8 mouse cellular contexts compared by ENCODE assay signal in genomic region chr5:136790570-136791196, GRCm38 (mm10).
A peak's percentile ranks its signal among the peaks of the same experiment; 100 is the strongest.
DNase-seq lines count a peak whose midpoint lies in the region; ATAC-seq and TF ChIP-seq lines count a peak whose summit lies in the region.

No protein-coding gene starts in this region.

- peak; percentile 91 for ATAC-seq in embryonic facial prominence, embryonic 14.5 days (ENCODE audit: low read depth)
- peak; percentile 86 for ATAC-seq in kidney, embryonic 14.5 days (ENCODE audit: low FRiP score, low TSS enrichment)
- ATAC-seq in limb, embryonic 14.5 days (ENCODE audit: low FRiP score, low read depth) = peak; percentile 83
- peak; percentile 82; the same call in 1 of the 2 replicates for ATAC-seq in stomach, embryonic 14.5 days (ENCODE audit: insufficient number of reproducible peaks, insufficient read depth, low FRiP score, low read depth)

- no peak overlapping the region for H3K9ac ChIP-seq in embryonic facial prominence, embryonic 14.5 days (ENCODE audit: low read depth, low read length)
- no peak overlapping the region for H3K9ac ChIP-seq in kidney, embryonic 14.5 days (ENCODE audit: low read depth, low read length)
- no peak overlapping the region for H3K9ac ChIP-seq in limb, embryonic 14.5 days (ENCODE audit: low read depth, low read length, severe bottlenecking)
- H3K9ac ChIP-seq in stomach, embryonic 14.5 days (replicated peaks; ENCODE audit: low read depth, low read length) = no peak overlapping the region

- no peak for TF ChIP-seq POLR2A in limb, embryonic 14.5 days (IDR thresholded peaks at IDR 0.05; ENCODE audit: borderline replicate concordance, extremely low read depth, insufficient read depth, insufficient read length)

- DNase-seq in B cell, adult 2 months = peak; percentile 91 to 92
- DNase-seq in adrenal gland, postnatal 4 days (ENCODE audit: low spot score in 2 of 2) = peak; percentile 65 to 81
- peak; percentile 97 for DNase-seq in embryonic facial prominence, embryonic 14.5 days (ENCODE audit: low spot score)
- peak; percentile 73 to 86 for DNase-seq in heart, adult 9 months (ENCODE audit: low spot score in 2 of 2)
- peak; percentile 94 for DNase-seq in limb, embryonic 14.5 days (ENCODE audit: low spot score)
- peak; percentile 65 to 79 for DNase-seq in natural killer cell, adult 2 months (ENCODE audit: low spot score in 2 of 2)

- H3K4me2 ChIP-seq in embryonic facial prominence, embryonic 14.5 days (ENCODE audit: low read depth, low read length) = no peak overlapping the region
- H3K4me2 ChIP-seq in kidney, embryonic 14.5 days (replicated peaks; ENCODE audit: low read depth, low read length) = no peak overlapping the region
- no peak overlapping the region for H3K4me2 ChIP-seq in limb, embryonic 14.5 days (replicated peaks; ENCODE audit: low read depth, low read length, severe bottlenecking)
- no peak overlapping the region for H3K4me2 ChIP-seq in stomach, embryonic 14.5 days (replicated peaks; ENCODE audit: low read depth, low read length)

- no peaks in the 10 kb centered on the region for H3K27me3 ChIP-seq in embryonic facial prominence, embryonic 14.5 days (replicated peaks; ENCODE audit: control insufficient read depth, insufficient read depth, low read length)
- no peaks in the 10 kb centered on the region for H3K27me3 ChIP-seq in kidney, embryonic 14.5 days (ENCODE audit: control insufficient read depth, insufficient read depth, low read length)
- no peaks in the 10 kb centered on the region for H3K27me3 ChIP-seq in limb, embryonic 14.5 days (ENCODE audit: control insufficient read depth, insufficient read depth, low read length)
- no peaks in the 10 kb centered on the region for H3K27me3 ChIP-seq in stomach, embryonic 14.5 days (ENCODE audit: control insufficient read depth, insufficient read depth, low read length)

- H3K9me3 ChIP-seq in embryonic facial prominence, embryonic 14.5 days (ENCODE audit: control insufficient read depth, low read length) = no peaks in the 10 kb centered on the region
- no peaks in the 10 kb centered on the region for H3K9me3 ChIP-seq in kidney, embryonic 14.5 days (ENCODE audit: control insufficient read depth, low read length)
- no peaks in the 10 kb centered on the region for H3K9me3 ChIP-seq in limb, embryonic 14.5 days (ENCODE audit: control insufficient read depth, low read length)
- H3K9me3 ChIP-seq in stomach, embryonic 14.5 days (ENCODE audit: control insufficient read depth, low read depth, low read length) = no peaks in the 10 kb centered on the region

- 14% methylated on average over 11 of the region's 11 CpGs for WGBS in embryonic facial prominence, embryonic 14.5 days
- 16% methylated on average over 11 of the region's 11 CpGs for WGBS in kidney, embryonic 14.5 days
- WGBS in limb, embryonic 14.5 days = 12% methylated on average over 11 of the region's 11 CpGs
- 14% methylated on average over 11 of the region's 11 CpGs for WGBS in stomach, embryonic 14.5 days

- no peak overlapping the region for H3K4me3 ChIP-seq in embryonic facial prominence, embryonic 14.5 days (ENCODE audit: low read depth, low read length)
- H3K4me3 ChIP-seq in kidney, embryonic 14.5 days (ENCODE audit: low read length) = no peak overlapping the region
- H3K4me3 ChIP-seq in limb, embryonic 14.5 days (replicated peaks; ENCODE audit: low read length) = no peak overlapping the region
- H3K4me3 ChIP-seq in stomach, embryonic 14.5 days (ENCODE audit: low read depth, low read length) = no peak overlapping the region

- peak overlapping the region; percentile 81 for H3K27ac ChIP-seq in embryonic facial prominence, embryonic 14.5 days (replicated peaks; ENCODE audit: low read depth, low read length)
- H3K27ac ChIP-seq in kidney, embryonic 14.5 days (ENCODE audit: low read depth, low read length) = no peak overlapping the region
- H3K27ac ChIP-seq in limb, embryonic 14.5 days (replicated peaks; ENCODE audit: low read depth, low read length) = no peak overlapping the region
- H3K27ac ChIP-seq in stomach, embryonic 14.5 days (ENCODE audit: low read length) = no peak overlapping the region

- peaks cover 19% of the 10 kb centered on the region for H3K4me1 ChIP-seq in embryonic facial prominence, embryonic 14.5 days (ENCODE audit: control insufficient read depth, insufficient read depth, low read length)
- H3K4me1 ChIP-seq in kidney, embryonic 14.5 days (ENCODE audit: control insufficient read depth, insufficient read depth, low read length) = 0 out of 2 replicates have a peak, but pooled peaks cover 3% of the 10 kb centered on the region
- H3K4me1 ChIP-seq in limb, embryonic 14.5 days (ENCODE audit: control insufficient read depth, insufficient read depth, low read length) = peaks cover 18% of the 10 kb centered on the region
- H3K4me1 ChIP-seq in stomach, embryonic 14.5 days (ENCODE audit: control insufficient read depth, insufficient read depth, low read length) = no peaks in the 10 kb centered on the region

- H3K36me3 ChIP-seq in embryonic facial prominence, embryonic 14.5 days (ENCODE audit: control insufficient read depth, insufficient read depth, low read length) = peaks cover 8% of the 10 kb centered on the region; the same call in 1 of the 2 replicates
- no peaks in the 10 kb centered on the region for H3K36me3 ChIP-seq in kidney, embryonic 14.5 days (ENCODE audit: control insufficient read depth, insufficient read depth, low read length)
- H3K36me3 ChIP-seq in limb, embryonic 14.5 days (ENCODE audit: control insufficient read depth, insufficient read depth, low read length) = no peaks in the 10 kb centered on the region
- no peaks in the 10 kb centered on the region for H3K36me3 ChIP-seq in stomach, embryonic 14.5 days (ENCODE audit: control insufficient read depth, insufficient read depth, low read length)
